Mouse (Mus musculus): Measurements from ENCODE around the gene Clgn. TPM values are rescaled to one million over a fixed set of nuclear protein-coding genes. Genes with fewer than 3 reads are reported as not detected.

Clgn gene
- under 1 TPM; 0.11 to 0.13 TPM for total RNA-seq (2023)

DNA sequence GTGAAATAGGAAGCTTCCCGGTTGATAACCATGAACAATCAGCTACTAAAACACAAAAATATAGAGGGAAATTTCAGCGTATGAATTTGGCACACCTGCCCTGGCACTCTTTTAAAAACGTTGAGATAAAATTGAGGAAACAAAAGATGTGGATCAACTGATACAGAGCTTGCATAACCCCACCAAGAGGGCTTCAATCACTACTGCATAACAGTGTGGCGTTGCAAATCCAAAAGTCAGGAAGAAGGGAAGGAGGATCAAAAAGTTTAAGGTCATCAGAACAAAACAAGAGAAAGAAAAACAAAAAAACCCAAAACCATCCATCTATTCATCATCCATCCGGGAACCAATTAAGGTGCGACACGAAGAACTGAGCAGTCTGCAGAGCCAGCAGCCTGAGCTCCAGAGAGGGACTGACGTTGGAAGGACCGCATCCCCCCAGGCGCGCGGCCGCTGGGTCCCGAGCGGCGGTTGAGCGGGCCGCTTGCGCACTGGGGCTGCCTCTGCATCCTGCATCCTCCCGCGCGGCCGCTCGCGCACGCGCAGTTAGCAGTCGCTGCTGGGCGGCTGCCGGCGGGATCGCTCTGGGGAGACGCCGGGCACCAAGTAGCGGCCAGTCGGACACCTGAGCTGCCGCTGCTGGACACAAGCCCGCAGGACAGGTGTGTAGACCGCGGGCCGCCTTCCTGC, at the start of gene Clgn:
TSS of gene Clgn (plus strand) at position 552 of the 690 bp plus-strand sequence.

DNA sequence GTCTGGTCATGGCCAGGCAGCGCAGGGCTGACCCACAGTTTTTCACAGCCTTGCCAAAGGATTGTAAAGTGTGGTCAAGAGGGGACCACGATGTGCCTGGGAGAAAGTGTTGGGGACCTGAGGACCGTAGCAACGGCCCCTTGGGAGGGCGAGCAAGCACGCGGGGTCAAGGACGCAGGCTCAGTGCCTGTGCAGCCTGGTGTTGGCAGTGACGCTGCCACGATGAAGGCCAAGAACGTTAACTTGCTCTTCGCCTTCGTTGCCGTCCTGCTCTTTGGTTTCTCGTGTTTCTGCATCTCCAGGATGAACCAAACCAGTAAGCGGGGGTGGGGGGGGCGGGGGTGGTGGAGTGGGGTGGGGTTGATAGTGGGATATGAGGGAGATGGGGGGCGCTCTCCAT, 41.4 kb upstream of the Clgn start, which contains the start of gene Mgat4d:
TSS of gene Mgat4d (plus strand) at position 209 of the 400 bp plus-strand sequence.

DNA sequence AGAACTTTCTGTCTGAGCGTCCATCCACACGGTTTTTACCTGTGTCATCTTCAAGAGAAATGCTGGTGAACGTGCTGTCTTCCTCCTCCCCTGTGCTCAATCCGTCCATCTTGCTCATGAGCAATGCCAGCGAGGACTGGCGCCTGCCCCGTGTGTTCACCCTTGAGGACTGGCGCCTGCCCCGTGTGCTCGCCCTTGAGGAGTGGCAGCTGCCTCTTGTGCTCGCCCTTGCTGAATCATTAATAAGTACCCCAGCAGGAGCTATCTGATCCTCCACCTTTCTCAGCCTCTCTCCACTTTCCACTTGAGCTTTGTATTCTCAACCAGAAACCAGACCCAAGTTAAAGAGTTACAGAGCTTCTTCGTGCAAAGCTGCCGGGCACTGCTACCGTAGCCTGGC, 68.6 kb downstream of the Clgn start, which contains the start of gene Scoc:
TSS of gene Scoc (minus strand) at position 170 of the 400 bp plus-strand sequence.

Other genes starting within 250 kb of the Clgn start
- gene Tbc1d9, start 224.5 kb upstream of the Clgn start, total RNA-seq (2023): 1 to 10 TPM; 5.5 to 7.0 TPM
- gene Gm10645, start 223.7 kb upstream of the Clgn start, total RNA-seq (2023): under 1 TPM; 0.85 to 0.88 TPM
- not detected for gene Ucp1, start 99.5 kb upstream of the Clgn start, total RNA-seq (2023)
- gene Elmod2, start 57.4 kb upstream of the Clgn start, total RNA-seq (2023): 10 to 100 TPM; 10.4 to 10.7 TPM
- gene Mgat4d, start 41.4 kb upstream of the Clgn start, total RNA-seq (2023): not detected
- gene Scoc, start 68.5 kb downstream of the Clgn start, total RNA-seq (2023): 10 to 100 TPM; 17.3 to 19.0 TPM
- gene Olfr370, start 145.9 kb downstream of the Clgn start, total RNA-seq (2023): not detected
- 100 to 1,000 TPM; 128 to 142 TPM for gene Ndufb7, start 176.8 kb downstream of the Clgn start, total RNA-seq (2023)
- 100 to 1,000 TPM; 363 to 401 TPM for gene Tecr, start 218.1 kb downstream of the Clgn start, total RNA-seq (2023)
- gene Dnajb1, start 218.3 kb downstream of the Clgn start, total RNA-seq (2023): 100 to 1,000 TPM in 1 of 2 experiments, 10 to 100 TPM in 1; 91.7 to 122 TPM